Mouse (Mus musculus): ENCODE data around the gene Kcns1. TPM values are rescaled to one million over a fixed set of nuclear protein-coding genes. Genes with fewer than 3 reads are reported as not detected.

Kcns1 gene
- polyA plus RNA-seq, 1 experiment from 2014 or later = not detected

- H3K27ac ChIP-seq = no peak overlapping the region
- peaks cover 4% of the 10 kb centered on the region; the same call in 1 of the 2 replicates for H3K4me1 ChIP-seq
- no peaks in the 10 kb centered on the region for H3K27me3 ChIP-seq
- H3K4me2 ChIP-seq = no peak overlapping the region
- H3K9me3 ChIP-seq (replicated peaks) = no peaks in the 10 kb centered on the region
- H3K36me3 ChIP-seq (ENCODE audit: poor library complexity, severe bottlenecking) = no peaks in the 10 kb centered on the region
- H3K9ac ChIP-seq = no peak overlapping the region
- 35% methylated on average over 5 of the region's 5 CpGs for whole genome bisulfite sequencing
- ATAC-seq = no peak
- H3K4me3 ChIP-seq = no peak overlapping the region
Observed at GRCm38 (mm10) chr2:164188722-164189121, 17.8 kb upstream of the Kcns1 start.

GRCm38 (mm10) chr2:164184145-164184719 lies 13.3 kb upstream of the Kcns1 start:
- H3K9me3 ChIP-seq (replicated peaks) = no peaks in the 10 kb centered on the region
- H3K27me3 ChIP-seq = no peaks in the 10 kb centered on the region
- H3K4me3 ChIP-seq = no peak overlapping the region
- ATAC-seq = no peak
- no peaks in the 10 kb centered on the region for H3K36me3 ChIP-seq (ENCODE audit: poor library complexity, severe bottlenecking)
- 43% methylated on average over 9 of the region's 9 CpGs for WGBS
- H3K27ac ChIP-seq = no peak overlapping the region
- peaks cover 4% of the 10 kb centered on the region; the same call in 1 of the 2 replicates for H3K4me1 ChIP-seq
- H3K9ac ChIP-seq = no peak overlapping the region
- 0 out of 2 replicates have a peak overlapping the region, but pooled peaks have one; percentile 4 for H3K4me2 ChIP-seq

- ATAC-seq = no peak
- H3K4me3 ChIP-seq = no peak overlapping the region
- WGBS = 76% methylated on average over 9 of the region's 9 CpGs
Observed at GRCm38 (mm10) chr2:164183340-164183739, 12.4 kb upstream of the Kcns1 start.

GRCm38 (mm10) chr2:164182692-164183255 lies 11.9 kb upstream of the Kcns1 start, which contains the start of gene Wfdc5:
Gene Wfdc5, minus strand, starts transcription at chr2:164182742.
- Histone ChIP-seq H3K36me3 (ENCODE audit: poor library complexity, severe bottlenecking) (no peaks in the 10 kb centered on the region), H3K4me1 (peaks cover 4% of the 10 kb centered on the region; the same call in 1 of the 2 replicates), H3K9ac (no peak within 1 kb of the TSS), H3K27ac (no peak within 1 kb of the TSS), H3K27me3 (no peaks in the 10 kb centered on the region), H3K9me3 (replicated peaks) (no peaks in the 10 kb centered on the region), H3K4me2 (no peak within 1 kb of the TSS), H3K4me3 (no peak within 1 kb of the TSS)
- WGBS = 80% methylated on average over 7 of the region's 7 CpGs
- ATAC-seq = no peak

More at GRCm38 (mm10) chr2:164183340-164183739, 12.4 kb upstream of the Kcns1 start:
- Histone ChIP-seq H3K4me1 (peaks cover 4% of the 10 kb centered on the region; the same call in 1 of the 2 replicates), H3K27me3 (no peaks in the 10 kb centered on the region), H3K9me3 (replicated peaks) (no peaks in the 10 kb centered on the region), H3K4me2 (no peak overlapping the region), H3K36me3 (ENCODE audit: poor library complexity, severe bottlenecking) (no peaks in the 10 kb centered on the region), H3K9ac (no peak overlapping the region), H3K27ac (no peak overlapping the region)

GRCm38 (mm10) chr2:164180770-164181169 lies 9.9 kb upstream of the Kcns1 start:
- Histone ChIP-seq H3K36me3 (ENCODE audit: poor library complexity, severe bottlenecking) (no peaks in the 10 kb centered on the region), H3K9ac (no peak overlapping the region), H3K27me3 (no peaks in the 10 kb centered on the region), H3K27ac (no peak overlapping the region), H3K9me3 (replicated peaks) (no peaks in the 10 kb centered on the region), H3K4me2 (no peak overlapping the region), H3K4me1 (peaks cover 4% of the 10 kb centered on the region), H3K4me3 (no peak overlapping the region)
- ATAC-seq = no peak
- WGBS = 88% methylated on average over 4 of the region's 4 CpGs

- H3K9me3 ChIP-seq (replicated peaks) = no peaks in the 10 kb centered on the region
- no peaks in the 10 kb centered on the region for H3K36me3 ChIP-seq (ENCODE audit: poor library complexity, severe bottlenecking)
- H3K4me1 ChIP-seq = peaks cover 4% of the 10 kb centered on the region
- 38% methylated on average over 3 of the region's 3 CpGs for WGBS
- H3K27ac ChIP-seq = no peak overlapping the region
- H3K4me3 ChIP-seq = no peak overlapping the region
- no peak overlapping the region for H3K4me2 ChIP-seq
- H3K9ac ChIP-seq = no peak overlapping the region
- ATAC-seq = no peak
- H3K27me3 ChIP-seq = no peaks in the 10 kb centered on the region
Observed at GRCm38 (mm10) chr2:164180124-164180523, 9.2 kb upstream of the Kcns1 start.

- 87% methylated on average over 5 of the region's 5 CpGs for WGBS
- no peaks in the 10 kb centered on the region for H3K36me3 ChIP-seq (ENCODE audit: poor library complexity, severe bottlenecking)
- no peak overlapping the region for H3K9ac ChIP-seq
- no peak overlapping the region for H3K4me2 ChIP-seq
- H3K9me3 ChIP-seq (replicated peaks) = no peaks in the 10 kb centered on the region
- ATAC-seq = no peak
- peaks cover 2% of the 10 kb centered on the region; the same call in 1 of the 2 replicates for H3K27me3 ChIP-seq
- no peaks in the 10 kb centered on the region; the same call in 1 of the 2 replicates for H3K4me1 ChIP-seq
- no peak overlapping the region for H3K27ac ChIP-seq
- no peak overlapping the region for H3K4me3 ChIP-seq
Observed at GRCm38 (mm10) chr2:164177831-164178230, 6.9 kb upstream of the Kcns1 start.

GRCm38 (mm10) chr2:164175850-164176249 lies 4.9 kb upstream of the Kcns1 start:
- 70% methylated on average over 3 of the region's 3 CpGs for WGBS

GRCm38 (mm10) chr2:164174649-164175395 lies 3.9 kb upstream of the Kcns1 start:
- 76% methylated on average over 8 of the region's 8 CpGs for WGBS
- ATAC-seq = no peak
- Histone ChIP-seq H3K9ac (no peak overlapping the region), H3K27ac (no peak overlapping the region), H3K4me3 (no peak overlapping the region), H3K36me3 (ENCODE audit: poor library complexity, severe bottlenecking) (no peaks in the 10 kb centered on the region), H3K27me3 (peaks cover 31% of the 10 kb centered on the region), H3K9me3 (replicated peaks) (no peaks in the 10 kb centered on the region), H3K4me1 (peaks cover 16% of the 10 kb centered on the region), H3K4me2 (no peak overlapping the region)

More at GRCm38 (mm10) chr2:164175850-164176249, 4.9 kb upstream of the Kcns1 start:
- H3K9ac ChIP-seq = no peak overlapping the region
- H3K27me3 ChIP-seq = peaks cover 20% of the 10 kb centered on the region
- H3K4me1 ChIP-seq = peaks cover 7% of the 10 kb centered on the region
- ATAC-seq = no peak
- no peaks in the 10 kb centered on the region for H3K9me3 ChIP-seq (replicated peaks)
- no peak overlapping the region for H3K4me2 ChIP-seq
- no peak overlapping the region for H3K27ac ChIP-seq
- no peak overlapping the region for H3K4me3 ChIP-seq
- H3K36me3 ChIP-seq (ENCODE audit: poor library complexity, severe bottlenecking) = no peaks in the 10 kb centered on the region

- WGBS = 81% methylated on average over 3 of the region's 3 CpGs
- H3K27me3 ChIP-seq = peaks cover 45% of the 10 kb centered on the region
Observed at GRCm38 (mm10) chr2:164173394-164173793, 2.5 kb upstream of the Kcns1 start.

GRCm38 (mm10) chr2:164170326-164170725 lies 587 bp downstream of the Kcns1 start:
- no peak overlapping the region for H3K27ac ChIP-seq
- peaks cover 28% of the 10 kb centered on the region for H3K4me1 ChIP-seq
- H3K27me3 ChIP-seq = peaks cover 76% of the 10 kb centered on the region
- no peak for ATAC-seq
- H3K4me3 ChIP-seq = peak overlapping the region; percentile 38
- WGBS = 1% methylated on average over 11 of the region's 11 CpGs
- H3K4me2 ChIP-seq = peak overlapping the region; percentile 66
- no peaks in the 10 kb centered on the region for H3K9me3 ChIP-seq (replicated peaks)
- no peaks in the 10 kb centered on the region for H3K36me3 ChIP-seq (ENCODE audit: poor library complexity, severe bottlenecking)
- no peak overlapping the region for H3K9ac ChIP-seq

More at GRCm38 (mm10) chr2:164173394-164173793, 2.5 kb upstream of the Kcns1 start:
- Histone ChIP-seq H3K4me1 (peaks cover 20% of the 10 kb centered on the region), H3K27ac (no peak overlapping the region), H3K36me3 (ENCODE audit: poor library complexity, severe bottlenecking) (no peaks in the 10 kb centered on the region), H3K4me3 (no peak overlapping the region), H3K4me2 (no peak overlapping the region), H3K9me3 (replicated peaks) (no peaks in the 10 kb centered on the region), H3K9ac (no peak overlapping the region)
- ATAC-seq = no peak

- Histone ChIP-seq H3K4me1 (peaks cover 28% of the 10 kb centered on the region), H3K27me3 (peaks cover 81% of the 10 kb centered on the region), H3K9ac (no peak overlapping the region), H3K9me3 (replicated peaks) (no peaks in the 10 kb centered on the region), H3K36me3 (ENCODE audit: poor library complexity, severe bottlenecking) (no peaks in the 10 kb centered on the region), H3K27ac (no peak overlapping the region), H3K4me2 (peak overlapping the region; percentile 55), H3K4me3 (peak overlapping the region; percentile 35)
- peak; percentile 63 for ATAC-seq
- 12% methylated on average over 42 of the region's 42 CpGs for WGBS
Observed at GRCm38 (mm10) chr2:164168571-164168946, 2.4 kb downstream of the Kcns1 start.

All from forebrain, embryonic 13.5 days (tissue).